Mouse (Mus musculus) stomach, postnatal 0 days (tissue): ENCODE measurements at regions not wholly inside any gene's neighbourhood (a gene's known extent, or its start where the extent isn't known, plus 50 kb on each side); places are given as distances from the start of the nearest gene placed in this dataset.

Source experiments
- ATAC-seq: fragments of 200-750 bp; cut with Nextera tagmentation; 2 replicates; pipeline ENCODE4 v1.8.0; 2017; ENCODE audit not compliant: low FRiP score, low TSS enrichment
- DNase-seq: peaks from one replicate; pipeline ENCODE4 v3.0.0-alpha.2; 2016; ENCODE audit warnings: low spot score
- H3K27ac ChIP-seq: fragments of 300-500 bp; sonication (generic); replicated peaks from 2 replicates; pipeline ENCODE4 v1.5.1; 2014; ENCODE audit warnings: mild to moderate bottlenecking, control low read depth
- H3K27me3 ChIP-seq: fragments of 300-500 bp; sonication (generic); 2 replicates; pipeline ENCODE4 v1.6.1; 2014; ENCODE audit warnings: low read length; ENCODE audit not compliant: control insufficient read depth, insufficient read depth
- H3K36me3 ChIP-seq: fragments of 300-500 bp; sonication (generic); 2 replicates; pipeline ENCODE4 v1.6.1; 2014; ENCODE audit warnings: low read length, mixed read lengths; ENCODE audit not compliant: control insufficient read depth, insufficient read depth
- H3K4me1 ChIP-seq: fragments of 300-500 bp; sonication (generic); replicated peaks from 2 replicates; pipeline ENCODE4 v1.6.1; 2014; ENCODE audit warnings: antibody characterized with exemption; ENCODE audit not compliant: control insufficient read depth, insufficient read depth
- H3K4me2 ChIP-seq: fragments of 300-500 bp; sonication (generic); replicated peaks from 2 replicates; pipeline ENCODE4 v1.6.1; 2014; ENCODE audit warnings: low read depth, mild to moderate bottlenecking, control low read depth, moderate library complexity
- H3K4me3 ChIP-seq: fragments of 300-500 bp; sonication (generic); 2 replicates; pipeline ENCODE4 v1.5.1; 2014; ENCODE audit warnings: low read depth, low read length, control low read depth
- H3K9ac ChIP-seq: fragments of 300-500 bp; sonication (generic); 2 replicates; pipeline ENCODE4 v1.6.1; 2014; ENCODE audit warnings: mild to moderate bottlenecking, low read length, control low read depth, mixed read lengths
- H3K9me3 ChIP-seq: fragments of 300-500 bp; sonication (generic); 2 replicates; pipeline ENCODE4 v1.6.1; 2016; ENCODE audit warnings: low read length; ENCODE audit not compliant: control insufficient read depth
- CTCF ChIP-seq: IDR thresholded peaks from 2 replicates; pipeline ENCODE4 v1.5.1; 2016; ENCODE audit warnings: antibody characterized with exemption, low read depth, mild to moderate bottlenecking, moderate library complexity
- EP300 ChIP-seq: optimal IDR thresholded peaks from 2 replicates; pipeline ENCODE3; 2016; ENCODE audit warnings: antibody characterized with exemption
- WGBS: fragments of 180-500 bp; shearing (Covaris S2); extraction: QIAGEN DNeasy Blood & Tissue Kit; methylation state at CpG from one replicate; pipeline ENCODE4 v1.1.7; 2014; 5-methylcytosine and 5-hydroxymethylcytosine counted together

DNA sequence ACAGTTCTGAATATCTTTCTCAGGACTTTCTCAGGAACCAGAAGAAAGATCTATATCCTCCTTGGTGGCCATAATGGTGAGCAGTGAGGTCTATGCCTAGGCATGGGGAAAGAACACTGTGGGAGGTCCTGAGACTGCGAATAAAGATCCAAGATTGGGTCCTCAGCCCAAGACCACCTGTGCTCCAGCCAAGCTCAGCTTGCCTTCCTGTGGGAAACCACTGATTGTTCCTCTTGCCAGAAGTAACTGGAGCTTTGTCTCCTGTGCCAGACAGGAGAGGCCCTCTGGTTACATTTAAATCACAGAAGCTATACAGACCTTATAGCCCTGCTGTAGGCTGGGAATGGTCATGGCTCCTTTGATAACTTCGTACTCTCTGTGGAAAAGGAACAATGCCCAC lies 148.8 kb upstream of the Sh3bp4 start:
- ATAC-seq, result no peak
- Histone ChIP-seq H3K4me3 (no peak overlapping the region), H3K4me2 (no peak overlapping the region), H3K4me1 (no peaks in the 10 kb centered on the region; the same call in 1 of the 2 replicates), H3K9ac (no peak overlapping the region), H3K36me3 (no peaks in the 10 kb centered on the region), H3K9me3 (no peaks in the 10 kb centered on the region), H3K27me3 (no peaks in the 10 kb centered on the region), H3K27ac (no peak overlapping the region)
- TF ChIP-seq EP300 (no peak), CTCF (no peak)
- WGBS, result 81% methylated on average over 2 of the region's 2 CpGs
- no peak for DNase-seq

GRCm38 (mm10) chr1:88923791-88924581 lies 146.2 kb upstream of the Sh3bp4 start:
- Histone ChIP-seq H3K4me2 (no peak overlapping the region), H3K27ac (0 out of 2 replicates have a peak overlapping the region, but pooled peaks have one; percentile 24), H3K4me1 (no peaks in the 10 kb centered on the region; the same call in 1 of the 2 replicates), H3K36me3 (no peaks in the 10 kb centered on the region), H3K27me3 (no peaks in the 10 kb centered on the region), H3K4me3 (no peak overlapping the region), H3K9me3 (no peaks in the 10 kb centered on the region), H3K9ac (no peak overlapping the region)
- no peak for TF ChIP-seq CTCF
- TF ChIP-seq EP300, result no peak
- peak; percentile 22 for DNase-seq
- ATAC-seq, result peak; percentile 65; the same call in 1 of the 2 replicates
- WGBS, result 55% methylated on average over 7 of the region's 7 CpGs

- Histone ChIP-seq H3K27ac (no peak overlapping the region), H3K36me3 (no peaks in the 10 kb centered on the region), H3K9me3 (no peaks in the 10 kb centered on the region), H3K4me2 (no peak overlapping the region), H3K4me1 (no peaks in the 10 kb centered on the region), H3K9ac (no peak overlapping the region), H3K4me3 (no peak overlapping the region), H3K27me3 (no peaks in the 10 kb centered on the region)
- DNase-seq (no peak), ATAC-seq (no peak)
- TF ChIP-seq CTCF (no peak), EP300 (no peak)
- WGBS, result 64% methylated on average over 1 of the region's 1 CpGs
These were observed 135.0 kb upstream of the Sh3bp4 start for GRCm38 (mm10) chr1:88935191-88935590.

DNA sequence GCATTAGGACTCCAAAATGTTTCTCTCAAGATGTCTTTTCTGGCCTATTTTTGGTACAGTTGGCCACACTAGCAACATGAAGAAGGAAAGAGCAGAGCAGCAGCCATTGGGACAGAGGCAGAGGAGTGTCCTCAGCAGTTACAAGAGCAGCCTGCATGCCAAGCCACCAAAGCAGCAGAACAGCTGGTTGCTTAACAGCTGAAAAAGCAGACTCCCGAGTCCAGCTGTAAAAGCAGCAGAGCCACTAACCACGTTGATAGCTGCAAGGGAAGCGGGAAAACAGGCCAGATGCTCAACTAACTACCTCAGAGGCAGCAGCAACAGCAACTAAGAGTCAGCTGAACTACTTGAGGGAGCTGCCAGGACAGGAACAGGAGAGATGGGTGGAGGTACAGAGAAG lies 134.4 kb upstream of the Sh3bp4 start:
- no peaks in the 10 kb centered on the region for H3K27me3 ChIP-seq
- no peak overlapping the region for H3K4me2 ChIP-seq
- WGBS, result 72% methylated on average over 3 of the region's 3 CpGs
- no peak overlapping the region for H3K27ac ChIP-seq
- H3K9ac ChIP-seq, result no peak overlapping the region
- no peaks in the 10 kb centered on the region for H3K36me3 ChIP-seq
- H3K4me3 ChIP-seq, result no peak overlapping the region
- DNase-seq (no peak), ATAC-seq (no peak)
- H3K9me3 ChIP-seq, result no peaks in the 10 kb centered on the region
- H3K4me1 ChIP-seq, result no peaks in the 10 kb centered on the region
- TF ChIP-seq EP300 (no peak), CTCF (no peak)

GRCm38 (mm10) chr1:88937327-88937726 lies 132.9 kb upstream of the Sh3bp4 start:
- Histone ChIP-seq H3K27me3 (no peaks in the 10 kb centered on the region), H3K27ac (no peak overlapping the region), H3K9me3 (no peaks in the 10 kb centered on the region), H3K4me1 (no peaks in the 10 kb centered on the region), H3K9ac (no peak overlapping the region), H3K36me3 (no peaks in the 10 kb centered on the region), H3K4me3 (no peak overlapping the region), H3K4me2 (no peak overlapping the region)
- DNase-seq (no peak), ATAC-seq (no peak)
- 81% methylated on average over 1 of the region's 1 CpGs for WGBS
- no peak for TF ChIP-seq CTCF
- no peak for TF ChIP-seq EP300

- Histone ChIP-seq H3K4me1 (no peaks in the 10 kb centered on the region), H3K27me3 (no peaks in the 10 kb centered on the region), H3K36me3 (no peaks in the 10 kb centered on the region), H3K4me2 (no peak overlapping the region), H3K27ac (no peak overlapping the region), H3K9ac (no peak overlapping the region), H3K9me3 (no peaks in the 10 kb centered on the region), H3K4me3 (no peak overlapping the region)
- no peak for DNase-seq
- no peak for ATAC-seq
- no peak for TF ChIP-seq CTCF
- TF ChIP-seq EP300, result no peak
- 63% methylated on average over 7 of the region's 7 CpGs for WGBS
These were observed 131.8 kb upstream of the Sh3bp4 start for GRCm38 (mm10) chr1:88938458-88938857.
